Mouse (Mus musculus) cerebellum, postnatal 14 days (tissue): ENCODE results near the gene Tas2r123.

Experiments used
- DNase-seq, 2 experiments: peaks; one replicate each; pipeline ENCODE4 v3.0.0; 2021; ENCODE audit warnings: mixed read lengths in 2 of 2

Gene Tas2r123

DNA sequence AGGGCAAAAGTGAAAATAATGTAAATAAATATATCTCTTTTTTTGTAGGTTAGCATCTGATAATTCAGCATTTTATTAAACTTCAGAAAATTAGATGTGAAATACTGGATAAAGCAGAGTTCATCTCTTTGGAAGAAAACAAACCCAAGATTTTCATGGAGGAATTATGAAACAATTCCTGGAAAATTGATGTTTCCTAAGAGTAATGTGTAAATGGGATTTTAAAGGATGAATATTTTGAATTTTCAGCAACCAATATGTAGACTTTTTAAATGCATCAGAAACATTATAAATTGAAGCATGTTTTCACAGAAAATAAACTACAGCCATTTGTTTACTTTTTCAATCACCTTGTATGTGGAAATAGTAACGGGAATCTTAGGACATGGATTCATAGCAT lies at the start of gene Tas2r123:
Gene Tas2r123, plus strand, starts transcription at position 301 of the 400 bp plus-strand sequence.
- no peak for DNase-seq

- no peak for DNase-seq
These were observed 44.4 kb upstream of the Tas2r123 start, which contains the start of gene Tas2r117 for GRCm38 (mm10) chr6:132802518-132802917. Gene Tas2r117, plus strand, starts transcription at chr6:132802818.

GRCm38 (mm10) chr6:132855138-132855537 lies 8.2 kb downstream of the Tas2r123 start, which contains the start of gene Tas2r116:
Gene Tas2r116, plus strand, starts transcription at chr6:132855438.
- DNase-seq = no peak

- no peak for DNase-seq
These were observed 20.8 kb downstream of the Tas2r123 start, which contains the start of gene Tas2r110 for GRCm38 (mm10) chr6:132867708-132868107. Gene Tas2r110, plus strand, starts transcription at chr6:132868008.

DNA sequence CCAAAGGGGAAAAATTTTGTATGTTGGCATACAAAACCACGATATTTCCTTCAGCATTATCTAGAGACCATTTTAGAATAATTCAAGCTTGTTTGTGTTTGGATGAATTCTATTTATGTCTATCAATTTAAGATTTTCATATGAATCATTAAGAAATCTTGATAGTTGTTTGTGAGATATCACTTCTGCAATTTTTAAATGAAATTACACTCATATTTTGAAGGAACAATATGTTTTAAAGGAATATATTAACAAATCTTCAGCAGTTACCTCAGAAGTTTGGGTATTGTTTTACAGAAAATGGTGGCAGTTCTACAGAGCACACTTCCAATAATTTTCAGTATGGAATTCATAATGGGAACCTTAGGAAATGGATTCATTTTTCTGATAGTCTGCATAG lies 45.8 kb downstream of the Tas2r123 start, which contains the start of gene Tas2r113:
Gene Tas2r113, plus strand, starts transcription at position 301 of the 400 bp plus-strand sequence.
- no peak for DNase-seq
